Mouse (Mus musculus) E14TG2a.4 (cell line): Measurements from ENCODE around the gene Telo2.

Experiments used
- CTCF ChIP-seq: conservative IDR thresholded peaks from 2 replicates; pipeline ENCODE4 v1.5.1; 2014; ENCODE audit warnings: low read length
- NANOG ChIP-seq: IDR thresholded peaks from 2 replicates; pipeline ENCODE4 v1.6.1; 2014; ENCODE audit warnings: borderline replicate concordance, low read length, mixed read lengths

DNA sequence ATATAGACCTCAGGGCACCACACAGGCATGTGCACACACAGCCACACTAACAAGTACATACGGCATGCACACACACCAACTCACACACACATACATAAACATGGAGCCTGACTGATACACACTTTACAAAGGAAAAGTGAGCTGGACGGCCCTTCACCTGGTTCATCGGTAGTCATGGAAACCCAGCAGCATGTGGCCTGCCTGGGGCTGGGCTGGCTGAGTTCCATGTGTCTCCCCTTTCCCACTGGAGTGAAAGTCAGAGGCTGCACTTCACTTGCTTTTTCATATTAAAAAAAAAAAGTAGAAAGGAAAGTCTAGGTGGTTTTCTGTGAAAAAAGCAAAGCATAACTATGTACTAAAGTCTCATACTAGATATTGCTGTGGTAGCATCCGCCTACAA lies 52.5 kb downstream of the Telo2 start:
- TF ChIP-seq CTCF (no peak), NANOG (no peak)
